Mouse (Mus musculus) olfactory bulb, adult 2 months (tissue): ENCODE data around the gene Cep164. TPM values are rescaled to one million over a fixed set of nuclear protein-coding genes. Genes with fewer than 3 reads are reported as not detected.

Experiments used
- H3K27ac ChIP-seq: fragments of 200-500 bp; 2 replicates; pipeline ENCODE4 v1.5.1; 2012; ENCODE audit warnings: low read depth, low read length; ENCODE audit not compliant: insufficient read depth
- H3K4me1 ChIP-seq: fragments of 200-500 bp; 2 replicates; pipeline ENCODE4 v1.6.1; 2012; ENCODE audit warnings: low read length; ENCODE audit not compliant: control insufficient read depth, insufficient read depth
- H3K4me3 ChIP-seq: fragments of 200-500 bp; 2 replicates; pipeline ENCODE4 v1.5.1; 2012; ENCODE audit warnings: mild to moderate bottlenecking, low read depth, low read length, moderate library complexity; ENCODE audit not compliant: insufficient read depth
- CTCF ChIP-seq: fragments of 200-500 bp; IDR thresholded peaks from 2 replicates; pipeline ENCODE4 v1.5.1; 2012; ENCODE audit warnings: low read depth, mild to moderate bottlenecking, low read length, moderate library complexity; ENCODE audit not compliant: insufficient read depth
- POLR2A ChIP-seq: fragments of 200-500 bp; IDR thresholded peaks from 2 replicates; pipeline ENCODE4 v1.6.1; 2012; ENCODE audit warnings: mild to moderate bottlenecking, low read depth, low read length, moderate library complexity; ENCODE audit not compliant: insufficient read depth
- WGBS: fragments of 180-500 bp; shearing (Covaris S2); methylation state at CpG from one replicate; pipeline ENCODE4 v1.1.7; 2018; 5-methylcytosine and 5-hydroxymethylcytosine counted together
- polyA plus RNA-seq: library from polyadenylated mRNA; stranded (reverse); fragments of >200 nt; gene quantifications from 2 replicates; pipeline ENCODE4 v1.2.4, GENCODE M21; 2012; ENCODE audit warnings: low replicate concordance; ENCODE audit not compliant: missing spikeins, insufficient read depth, insufficient read length

Gene Cep164
- polyA plus RNA-seq, 1 experiment: not detected

GRCm38 (mm10) chr9:45818406-45819011 is 10.0 kb downstream of the Cep164 start:
- Histone ChIP-seq H3K4me3 (no peak overlapping the region), H3K4me1 (peaks cover 7% of the 10 kb centered on the region), H3K27ac (no peak overlapping the region)
- WGBS: 89% methylated on average over 9 of the region's 9 CpGs
- TF ChIP-seq CTCF (no peak), POLR2A (no peak)

GRCm38 (mm10) chr9:45815525-45815924 is 13.0 kb downstream of the Cep164 start:
- TF ChIP-seq POLR2A: no peak
- no peak for TF ChIP-seq CTCF
- WGBS: 85% methylated on average over 10 of the region's 10 CpGs
- H3K4me1 ChIP-seq: peaks cover 7% of the 10 kb centered on the region
- 0 out of 2 replicates have a peak overlapping the region, but pooled peaks have one; percentile 7 for H3K27ac ChIP-seq
- no peak overlapping the region for H3K4me3 ChIP-seq

DNA sequence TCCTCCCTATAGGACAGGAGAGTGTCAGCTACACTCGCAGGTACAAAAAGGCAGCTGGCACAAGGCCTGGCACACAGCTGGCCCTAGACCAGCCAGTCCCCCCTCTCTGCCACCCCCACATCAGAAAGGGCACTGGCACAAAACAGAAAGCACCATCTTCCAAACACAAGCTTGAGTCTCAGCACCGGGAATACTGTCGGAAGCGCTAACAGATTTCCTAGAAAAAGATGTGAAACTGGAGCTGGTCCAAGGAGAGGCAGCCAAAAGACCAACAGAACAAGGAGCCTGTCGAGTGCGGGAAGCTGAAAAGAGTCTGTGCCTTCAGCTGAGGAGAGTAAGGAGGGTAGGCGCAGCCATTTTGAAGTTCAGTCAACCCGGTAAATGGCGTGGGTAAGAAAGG is 13.4 kb downstream of the Cep164 start:
- Histone ChIP-seq H3K4me3 (no peak overlapping the region), H3K27ac (0 out of 2 replicates have a peak overlapping the region, but pooled peaks have one; percentile 7), H3K4me1 (peaks cover 7% of the 10 kb centered on the region)
- TF ChIP-seq CTCF (no peak), POLR2A (no peak)
- 41% methylated on average over 9 of the region's 9 CpGs for WGBS

- H3K4me3 ChIP-seq: no peak overlapping the region
- H3K4me1 ChIP-seq: peaks cover 8% of the 10 kb centered on the region
- no peak for TF ChIP-seq CTCF
- 82% methylated on average over 5 of the region's 5 CpGs for WGBS
- H3K27ac ChIP-seq: no peak overlapping the region
Measured at GRCm38 (mm10) chr9:45811946-45812345, 16.5 kb downstream of the Cep164 start.

- WGBS: 95% methylated on average over 8 of the region's 8 CpGs
Measured at GRCm38 (mm10) chr9:45807761-45808160, 20.7 kb downstream of the Cep164 start.

DNA sequence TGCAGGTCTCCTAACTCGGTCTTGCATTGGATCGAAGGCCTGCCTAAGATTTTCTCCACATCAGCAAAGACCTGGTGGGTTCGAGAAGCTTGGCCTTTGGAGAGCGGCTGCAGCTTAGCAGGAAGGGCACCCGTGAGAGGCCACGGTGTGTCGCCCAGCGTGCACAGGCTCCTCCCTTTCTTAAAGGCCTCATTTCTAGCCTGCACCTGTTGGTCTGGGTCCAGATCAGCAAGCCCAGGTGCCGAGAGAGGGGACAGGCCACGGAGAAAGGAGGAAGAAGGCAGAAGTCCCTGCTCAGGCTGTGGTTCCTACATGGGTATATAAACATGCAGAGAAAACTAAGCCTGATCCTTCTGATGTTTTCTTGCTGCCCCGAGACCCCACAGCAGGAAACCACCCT is 21.2 kb downstream of the Cep164 start:
- Histone ChIP-seq H3K27ac (no peak overlapping the region), H3K4me3 (no peak overlapping the region), H3K4me1 (peaks cover 39% of the 10 kb centered on the region)
- TF ChIP-seq POLR2A (no peak), CTCF (no peak)
- WGBS: 93% methylated on average over 11 of the region's 11 CpGs

More at GRCm38 (mm10) chr9:45807761-45808160, 20.7 kb downstream of the Cep164 start:
- no peak overlapping the region for H3K27ac ChIP-seq
- peaks cover 36% of the 10 kb centered on the region for H3K4me1 ChIP-seq
- no peak overlapping the region for H3K4me3 ChIP-seq
- TF ChIP-seq CTCF (no peak), POLR2A (no peak)

- H3K4me3 ChIP-seq: no peak overlapping the region
- TF ChIP-seq CTCF: no peak; the same call in 1 of the 2 replicates
- TF ChIP-seq POLR2A: no peak
- peaks cover 39% of the 10 kb centered on the region for H3K4me1 ChIP-seq
- WGBS: 92% methylated on average over 11 of the region's 11 CpGs
- no peak overlapping the region for H3K27ac ChIP-seq
Measured at GRCm38 (mm10) chr9:45806847-45807246, 21.6 kb downstream of the Cep164 start.

DNA sequence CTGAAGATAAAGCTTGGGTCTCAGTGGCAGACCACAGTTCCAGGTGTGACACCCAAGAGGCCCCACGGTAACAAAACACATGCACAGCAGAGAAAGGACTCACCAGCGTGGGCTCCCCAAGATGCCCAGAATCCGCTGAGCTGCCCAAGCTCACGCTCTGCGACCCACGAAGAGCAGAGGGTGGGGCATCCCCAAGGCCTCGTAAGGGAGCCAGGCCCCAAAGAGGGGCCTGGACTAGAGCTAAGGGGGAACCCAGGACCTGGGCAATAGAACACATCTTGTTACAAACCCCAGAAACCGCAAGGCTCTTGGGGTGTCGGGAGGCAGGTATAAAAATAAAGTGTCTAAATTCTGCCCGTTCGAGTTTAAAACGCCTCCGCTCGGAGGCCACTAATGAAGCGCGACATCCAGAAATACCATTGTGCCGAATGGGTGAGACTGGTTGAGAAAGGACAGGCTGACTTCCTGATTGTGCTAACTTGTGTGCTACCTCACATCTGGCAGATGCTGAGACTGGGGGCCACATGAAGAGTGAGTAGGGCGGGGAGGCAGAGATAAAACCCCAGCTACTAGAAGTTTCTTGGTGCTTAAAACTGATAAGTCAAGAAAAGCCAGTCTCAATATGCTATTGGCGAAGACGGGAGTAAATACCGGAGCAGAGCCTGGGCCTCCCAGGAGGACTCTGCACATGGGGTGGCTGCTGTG is 25.3 kb downstream of the Cep164 start:
- no peak for TF ChIP-seq POLR2A
- no peak for TF ChIP-seq CTCF
- Histone ChIP-seq H3K4me1 (peaks cover 51% of the 10 kb centered on the region), H3K4me3 (no peak overlapping the region), H3K27ac (no peak overlapping the region)
- WGBS: 70% methylated on average over 21 of the region's 21 CpGs

DNA sequence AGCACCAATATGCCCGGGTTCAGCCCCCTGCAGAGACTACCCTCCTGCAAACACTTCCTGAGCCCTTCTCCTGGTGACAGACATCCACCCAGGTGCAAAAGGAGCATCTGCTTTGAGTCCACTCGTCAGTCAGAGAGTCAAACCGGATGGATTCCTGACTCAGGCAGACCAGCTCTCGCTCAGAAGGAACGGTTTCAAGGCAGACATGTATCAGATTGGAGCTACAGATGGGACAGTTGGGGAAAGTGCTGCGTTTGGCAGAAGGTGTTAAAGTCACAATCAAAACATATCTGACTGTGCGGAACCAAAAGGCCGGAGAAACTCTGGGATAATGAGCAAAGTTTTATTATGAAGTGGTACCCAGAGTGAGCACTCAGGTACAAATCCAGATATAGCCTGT is 29.1 kb downstream of the Cep164 start:
- H3K27ac ChIP-seq: no peak overlapping the region
- 82% methylated on average over 8 of the region's 8 CpGs for WGBS
- H3K4me1 ChIP-seq: peaks cover 31% of the 10 kb centered on the region
- TF ChIP-seq CTCF: no peak
- no peak for TF ChIP-seq POLR2A
- H3K4me3 ChIP-seq: no peak overlapping the region
